Mouse (Mus musculus) retina, postnatal 1 day (tissue): ENCODE data around the gene Xlr5a.
A peak's percentile ranks its signal among the peaks of the same experiment; 100 is the strongest.
"Not testable (repeated sequence)": the region's sequence is repeated elsewhere in the genome, so short reads cannot be mapped to it uniquely, and the experiment has no call there.

Source experiments
- DNase-seq: peaks from one replicate; pipeline ENCODE4 v3.0.0-alpha.2; 2012

The Xlr5a gene

GRCm38 (mm10) chrX:73292876-73293275 lies at the start of gene Xlr5a, which contains the start of gene Xlr5c:
TSS of gene Xlr5a (minus strand) at chrX:73292976.
TSS of gene Xlr5c (minus strand) at chrX:73292976.
- not testable (repeated sequence) for DNase-seq

GRCm38 (mm10) chrX:73342483-73342895 lies 49.7 kb upstream of the Xlr5a start, which contains the start of gene Zfp275:
TSS of gene Zfp275 (plus strand) at chrX:73342621.
- peak; percentile 80 for DNase-seq

GRCm38 (mm10) chrX:73342068-73342467 lies 49.3 kb upstream of the Xlr5a start:
- peak; percentile 2 for DNase-seq

- DNase-seq = no peak
Measured at GRCm38 (mm10) chrX:73341473-73341872, 48.7 kb upstream of the Xlr5a start.

GRCm38 (mm10) chrX:73336740-73337139 lies 44.0 kb upstream of the Xlr5a start, which contains the start of gene Gm45015:
TSS of gene Gm45015 (minus strand) at chrX:73336840.
- no peak for DNase-seq

- no peak for DNase-seq
Measured at GRCm38 (mm10) chrX:73333548-73333947, 40.8 kb upstream of the Xlr5a start.

GRCm38 (mm10) chrX:73327215-73327614 lies 34.4 kb upstream of the Xlr5a start:
- DNase-seq = no peak

GRCm38 (mm10) chrX:73321029-73321428 lies 28.3 kb upstream of the Xlr5a start:
- no peak for DNase-seq

GRCm38 (mm10) chrX:73312522-73312921 lies 19.7 kb upstream of the Xlr5a start:
- peak; percentile 39 for DNase-seq

- not testable (repeated sequence) for DNase-seq
Measured at GRCm38 (mm10) chrX:73295745-73296144, 3.0 kb upstream of the Xlr5a start.

GRCm38 (mm10) chrX:73265270-73265669 lies 27.5 kb downstream of the Xlr5a start, which contains the start of gene Xlr3c:
TSS of gene Xlr3c (minus strand) at chrX:73265390.
- DNase-seq = not testable (repeated sequence)

GRCm38 (mm10) chrX:73262428-73262827 lies 30.3 kb downstream of the Xlr5a start:
- DNase-seq = peak; percentile 0

- not testable (repeated sequence) for DNase-seq
Measured at GRCm38 (mm10) chrX:73242821-73243325, 49.9 kb downstream of the Xlr5a start, which contains the start of gene Xlr4c. TSS of gene Xlr4c (minus strand) at chrX:73243130.

- DNase-seq = no peak
Measured at GRCm38 (mm10) chrX:73229288-73229687, 63.5 kb downstream of the Xlr5a start.

GRCm38 (mm10) chrX:73228606-73229214 lies 64.1 kb downstream of the Xlr5a start:
- peak; percentile 70 for DNase-seq

GRCm38 (mm10) chrX:73227914-73228605 lies 64.7 kb downstream of the Xlr5a start, which contains the start of gene F8a:
TSS of gene F8a (plus strand) at chrX:73228291.
- peak; percentile 91 for DNase-seq

- no peak for DNase-seq
Measured at GRCm38 (mm10) chrX:73225365-73225764, 67.4 kb downstream of the Xlr5a start.

GRCm38 (mm10) chrX:73213819-73214564 lies 78.8 kb downstream of the Xlr5a start, which contains the start of gene Xlr4b:
TSS of gene Xlr4b (plus strand) at chrX:73214333.
- not testable (repeated sequence) for DNase-seq

GRCm38 (mm10) chrX:73191934-73192333 lies 100.8 kb downstream of the Xlr5a start, which contains the start of gene Xlr3b:
TSS of gene Xlr3b (plus strand) at chrX:73192207.
- DNase-seq = peak; percentile 24

- not testable (repeated sequence) for DNase-seq
Measured at GRCm38 (mm10) chrX:73176889-73177288, 115.9 kb downstream of the Xlr5a start, which contains the start of gene Spin2d. TSS of gene Spin2d (minus strand) at chrX:73176989.

GRCm38 (mm10) chrX:73149350-73149749 lies 143.4 kb downstream of the Xlr5a start, which contains the start of gene DXBay18:
TSS of gene DXBay18 (minus strand) at chrX:73149450.
- DNase-seq = not testable (repeated sequence)

- not testable (repeated sequence) for DNase-seq
Measured at GRCm38 (mm10) chrX:73148496-73148895, 144.3 kb downstream of the Xlr5a start, which contains the start of gene Xlr5b. TSS of gene Xlr5b (plus strand) at chrX:73148796.
